Mouse (Mus musculus): ENCODE results near the gene 4930426L09Rik. TPM values are rescaled to one million over a fixed set of nuclear protein-coding genes. Genes with fewer than 3 reads are reported as not detected.

Gene 4930426L09Rik
- polyA plus RNA-seq, 1 experiment from 2014 or later = 0.42 TPM

DNA sequence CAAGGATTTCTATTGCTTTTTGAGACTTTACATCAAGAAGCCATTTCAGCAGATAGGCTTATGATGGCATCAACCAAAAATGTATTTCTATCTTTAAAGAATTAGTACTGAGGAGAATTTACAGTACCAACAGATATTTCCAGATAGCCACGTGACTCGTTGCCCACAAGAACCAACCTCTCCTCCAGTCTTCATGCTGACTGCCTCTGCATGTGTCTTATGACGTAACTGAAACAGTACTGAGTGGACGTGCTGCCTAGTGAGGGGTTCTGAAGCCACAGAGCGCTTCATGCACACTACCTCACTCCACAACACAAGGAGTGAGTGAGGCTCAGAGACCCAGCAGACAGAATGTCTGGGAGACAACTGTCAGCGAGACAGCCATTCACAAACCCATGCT, 39.1 kb upstream of the 4930426L09Rik start:
- H3K36me3 ChIP-seq = no peaks in the 10 kb centered on the region
- 90% methylated on average over 6 of the region's 6 CpGs for WGBS

GRCm38 (mm10) chr2:18959558-18959957, 38.6 kb upstream of the 4930426L09Rik start:
- Histone ChIP-seq H3K36me3 (no peaks in the 10 kb centered on the region), H3K4me3 (no peak overlapping the region), H3K9ac (no peak overlapping the region), H3K27ac (no peak overlapping the region), H3K9me3 (no peaks in the 10 kb centered on the region), H3K4me1 (peaks cover 43% of the 10 kb centered on the region), H3K4me2 (replicated peaks) (no peak overlapping the region), H3K27me3 (peaks cover 38% of the 10 kb centered on the region)
- 82% methylated on average over 5 of the region's 5 CpGs for WGBS
- no peak for ATAC-seq (ENCODE audit: low FRiP score, low read depth)

More for the DNA sequence above, 39.1 kb upstream of the 4930426L09Rik start:
- Histone ChIP-seq H3K4me1 (peaks cover 46% of the 10 kb centered on the region), H3K9me3 (no peaks in the 10 kb centered on the region), H3K27me3 (peaks cover 38% of the 10 kb centered on the region), H3K4me3 (no peak overlapping the region), H3K9ac (no peak overlapping the region), H3K27ac (no peak overlapping the region), H3K4me2 (replicated peaks) (no peak overlapping the region)
- ATAC-seq (ENCODE audit: low FRiP score, low read depth) = no peak

- peaks cover 33% of the 10 kb centered on the region for H3K4me1 ChIP-seq
- ATAC-seq (ENCODE audit: low FRiP score, low read depth) = peak; percentile 68
- H3K9ac ChIP-seq = no peak overlapping the region
- peak overlapping the region; percentile 25; the same call in 1 of the 2 replicates for H3K4me2 ChIP-seq (replicated peaks)
- no peak overlapping the region for H3K4me3 ChIP-seq
- peaks cover 33% of the 10 kb centered on the region for H3K27me3 ChIP-seq
- 22% methylated on average over 7 of the region's 7 CpGs for WGBS
- no peaks in the 10 kb centered on the region for H3K9me3 ChIP-seq
- no peaks in the 10 kb centered on the region for H3K36me3 ChIP-seq
- H3K27ac ChIP-seq = no peak overlapping the region
Measured at GRCm38 (mm10) chr2:18960376-18960973, 37.7 kb upstream of the 4930426L09Rik start.

- no peaks in the 10 kb centered on the region for H3K36me3 ChIP-seq
- no peak for ATAC-seq (ENCODE audit: low FRiP score, low read depth)
Measured at GRCm38 (mm10) chr2:18962502-18962901, 35.6 kb upstream of the 4930426L09Rik start.

DNA sequence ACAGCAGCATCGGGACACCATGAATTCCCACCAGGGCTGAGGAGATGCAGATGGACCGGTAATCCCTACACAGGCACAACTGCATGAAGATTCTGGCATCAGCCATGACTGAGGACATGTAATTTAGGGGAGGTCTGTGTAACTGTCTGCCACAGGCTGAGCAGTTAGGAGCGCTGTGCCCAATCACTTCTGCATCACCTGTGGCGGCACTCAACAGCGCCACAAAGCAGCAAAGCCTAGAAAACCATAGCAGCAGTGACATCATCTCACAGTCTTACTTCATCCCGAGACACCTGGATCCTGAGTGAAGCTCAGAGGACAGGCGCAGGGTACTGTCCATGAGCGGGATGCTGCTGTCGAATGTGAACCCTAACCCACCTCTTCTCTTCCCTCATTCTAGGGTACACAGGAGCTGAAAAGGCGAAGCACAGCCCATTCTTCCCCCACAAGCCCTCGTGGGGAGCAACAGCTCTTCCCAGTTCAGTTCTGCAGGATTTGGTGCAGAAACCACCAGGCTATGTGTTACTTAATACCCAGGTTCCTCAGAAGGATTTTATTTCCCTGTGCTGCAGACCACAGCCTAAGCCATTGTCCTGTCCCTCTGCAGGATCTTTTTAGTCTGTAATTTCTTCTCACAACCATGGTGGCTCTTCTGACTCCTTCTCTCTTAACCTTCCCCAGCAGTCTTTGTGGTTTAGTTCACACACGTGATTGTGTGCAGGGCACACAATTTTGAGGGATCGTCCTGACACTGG, 34.7 kb upstream of the 4930426L09Rik start:
- WGBS = 76% methylated on average over 13 of the region's 13 CpGs
- H3K36me3 ChIP-seq = no peaks in the 10 kb centered on the region
- no peak overlapping the region for H3K27ac ChIP-seq
- no peaks in the 10 kb centered on the region for H3K9me3 ChIP-seq
- H3K9ac ChIP-seq = no peak overlapping the region
- peaks cover 24% of the 10 kb centered on the region for H3K4me1 ChIP-seq
- ATAC-seq (ENCODE audit: low FRiP score, low read depth) = no peak
- H3K27me3 ChIP-seq = peaks cover 11% of the 10 kb centered on the region
- no peak overlapping the region for H3K4me3 ChIP-seq
- no peak overlapping the region for H3K4me2 ChIP-seq (replicated peaks)

More at GRCm38 (mm10) chr2:18962502-18962901, 35.6 kb upstream of the 4930426L09Rik start:
- Histone ChIP-seq H3K27me3 (peaks cover 18% of the 10 kb centered on the region), H3K4me3 (no peak overlapping the region), H3K9ac (no peak overlapping the region), H3K27ac (no peak overlapping the region), H3K4me2 (replicated peaks) (no peak overlapping the region), H3K9me3 (no peaks in the 10 kb centered on the region), H3K4me1 (peaks cover 28% of the 10 kb centered on the region)
- WGBS = 77% methylated on average over 3 of the region's 3 CpGs

GRCm38 (mm10) chr2:18965108-18965507, 33.0 kb upstream of the 4930426L09Rik start:
- no peaks in the 10 kb centered on the region for H3K9me3 ChIP-seq
- WGBS = 62% methylated on average over 3 of the region's 3 CpGs
- peaks cover 20% of the 10 kb centered on the region for H3K4me1 ChIP-seq
- no peak overlapping the region for H3K4me3 ChIP-seq
- no peak overlapping the region for H3K9ac ChIP-seq
- no peaks in the 10 kb centered on the region for H3K36me3 ChIP-seq
- no peaks in the 10 kb centered on the region; the same call in 1 of the 2 replicates for H3K27me3 ChIP-seq
- no peak overlapping the region for H3K27ac ChIP-seq
- H3K4me2 ChIP-seq (replicated peaks) = no peak overlapping the region
- peak; percentile 70 for ATAC-seq (ENCODE audit: low FRiP score, low read depth)

GRCm38 (mm10) chr2:18965950-18966349, 32.2 kb upstream of the 4930426L09Rik start:
- no peaks in the 10 kb centered on the region for H3K9me3 ChIP-seq
- no peak overlapping the region for H3K4me2 ChIP-seq (replicated peaks)
- H3K27me3 ChIP-seq = no peaks in the 10 kb centered on the region; the same call in 1 of the 2 replicates
- H3K36me3 ChIP-seq = no peaks in the 10 kb centered on the region
- H3K27ac ChIP-seq = no peak overlapping the region
- no peak overlapping the region for H3K9ac ChIP-seq
- 93% methylated on average over 2 of the region's 2 CpGs for WGBS
- H3K4me3 ChIP-seq = no peak overlapping the region
- H3K4me1 ChIP-seq = peaks cover 12% of the 10 kb centered on the region
- no peak for ATAC-seq (ENCODE audit: low FRiP score, low read depth)

- no peak for ATAC-seq (ENCODE audit: low FRiP score, low read depth)
Measured at GRCm38 (mm10) chr2:18966566-18966965, 31.6 kb upstream of the 4930426L09Rik start.

GRCm38 (mm10) chr2:18967451-18968063, 30.6 kb upstream of the 4930426L09Rik start:
- H3K9ac ChIP-seq = no peak overlapping the region
- H3K27ac ChIP-seq = no peak overlapping the region
- H3K4me3 ChIP-seq = no peak overlapping the region
- H3K27me3 ChIP-seq = no peaks in the 10 kb centered on the region
- no peak overlapping the region for H3K4me2 ChIP-seq (replicated peaks)
- H3K4me1 ChIP-seq = peaks cover 7% of the 10 kb centered on the region
- no peak for ATAC-seq (ENCODE audit: low FRiP score, low read depth)
- WGBS = 90% methylated on average over 5 of the region's 5 CpGs
- H3K9me3 ChIP-seq = peaks cover 2% of the 10 kb centered on the region
- H3K36me3 ChIP-seq = no peaks in the 10 kb centered on the region

More at GRCm38 (mm10) chr2:18966566-18966965, 31.6 kb upstream of the 4930426L09Rik start:
- Histone ChIP-seq H3K4me2 (replicated peaks) (no peak overlapping the region), H3K36me3 (no peaks in the 10 kb centered on the region), H3K9me3 (no peaks in the 10 kb centered on the region), H3K4me1 (peaks cover 7% of the 10 kb centered on the region), H3K27me3 (no peaks in the 10 kb centered on the region; the same call in 1 of the 2 replicates), H3K27ac (no peak overlapping the region), H3K4me3 (no peak overlapping the region), H3K9ac (no peak overlapping the region)
- 88% methylated on average over 5 of the region's 5 CpGs for WGBS

DNA sequence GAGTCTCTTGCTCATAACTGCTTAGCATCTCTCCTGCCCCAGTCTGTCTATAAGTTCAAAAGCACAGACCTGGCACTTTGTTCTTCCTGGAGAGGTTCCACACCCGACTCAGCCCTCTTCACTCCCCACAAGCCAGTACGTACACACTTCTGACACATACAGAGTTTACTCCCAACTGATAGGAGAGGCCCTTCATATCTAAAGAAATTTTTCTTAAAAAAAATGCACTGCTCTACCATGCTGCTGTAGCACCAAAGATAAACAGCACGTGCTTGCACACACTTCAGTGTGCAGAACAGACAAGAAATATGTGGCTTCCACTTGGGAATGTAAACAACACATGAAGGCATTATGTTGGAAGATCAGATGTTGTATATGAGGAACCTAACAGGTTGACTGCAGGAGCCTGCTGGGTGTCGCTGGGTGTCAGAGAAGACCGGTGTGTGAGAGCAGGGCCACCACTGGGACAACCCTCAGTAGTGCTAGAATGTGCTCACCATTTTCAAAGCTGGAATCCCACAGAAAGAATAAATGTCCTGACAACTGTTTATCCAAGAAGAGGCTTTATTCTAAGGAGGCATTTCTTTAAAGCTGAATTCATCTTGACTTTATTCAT, 29.0 kb upstream of the 4930426L09Rik start:
- H3K9ac ChIP-seq = no peak overlapping the region
- no peak overlapping the region for H3K4me3 ChIP-seq
- 83% methylated on average over 5 of the region's 5 CpGs for WGBS
- H3K9me3 ChIP-seq = peaks cover 7% of the 10 kb centered on the region
- no peaks in the 10 kb centered on the region for H3K27me3 ChIP-seq
- no peak overlapping the region for H3K27ac ChIP-seq
- no peak for ATAC-seq (ENCODE audit: low FRiP score, low read depth)
- no peaks in the 10 kb centered on the region for H3K4me1 ChIP-seq
- no peaks in the 10 kb centered on the region for H3K36me3 ChIP-seq
- no peak overlapping the region for H3K4me2 ChIP-seq (replicated peaks)

DNA sequence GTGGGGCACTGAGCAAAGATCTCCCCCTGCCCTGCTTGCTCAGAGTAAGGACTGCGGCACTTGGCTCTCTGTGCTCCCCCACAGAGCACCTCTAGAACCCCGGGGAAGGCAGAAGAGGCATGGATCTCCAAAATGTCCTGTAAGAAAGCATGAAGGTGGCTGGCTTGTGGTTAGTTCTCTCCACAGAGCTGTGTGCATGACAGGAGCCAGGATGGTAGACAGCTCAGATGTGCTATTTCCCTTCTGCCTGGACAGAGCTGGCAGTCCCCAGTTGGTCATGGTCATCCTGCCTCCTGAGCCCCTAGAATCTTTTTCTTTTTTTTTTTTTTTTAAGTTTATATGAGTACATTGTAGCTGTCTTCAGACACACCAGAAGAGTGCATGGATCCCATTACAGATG, 27.7 kb upstream of the 4930426L09Rik start:
- Histone ChIP-seq H3K4me2 (replicated peaks) (no peak overlapping the region), H3K27ac (no peak overlapping the region), H3K36me3 (no peaks in the 10 kb centered on the region), H3K27me3 (no peaks in the 10 kb centered on the region), H3K4me1 (peaks cover 7% of the 10 kb centered on the region; the same call in 1 of the 2 replicates), H3K9ac (no peak overlapping the region), H3K9me3 (peaks cover 7% of the 10 kb centered on the region), H3K4me3 (no peak overlapping the region)
- WGBS = 85% methylated on average over 2 of the region's 2 CpGs
- no peak for ATAC-seq (ENCODE audit: low FRiP score, low read depth)

- 65% methylated on average over 3 of the region's 3 CpGs for WGBS
- Histone ChIP-seq H3K9ac (no peak overlapping the region), H3K27me3 (no peaks in the 10 kb centered on the region), H3K27ac (no peak overlapping the region), H3K36me3 (no peaks in the 10 kb centered on the region), H3K4me3 (no peak overlapping the region), H3K9me3 (peaks cover 7% of the 10 kb centered on the region), H3K4me2 (replicated peaks) (no peak overlapping the region), H3K4me1 (peaks cover 8% of the 10 kb centered on the region; the same call in 1 of the 2 replicates)
- ATAC-seq (ENCODE audit: low FRiP score, low read depth) = no peak
Measured at GRCm38 (mm10) chr2:18971564-18971963, 26.6 kb upstream of the 4930426L09Rik start.

Data from limb, embryonic 13.5 days (tissue).